Mouse (Mus musculus) right cerebral cortex, adult 18-20 months (tissue): ENCODE data around the gene Slc1a1.

Source experiments
- DNase-seq: peaks from one replicate; pipeline ENCODE4 v3.0.0; 2022; ENCODE audit warnings: mixed read lengths

The Slc1a1 gene

DNA sequence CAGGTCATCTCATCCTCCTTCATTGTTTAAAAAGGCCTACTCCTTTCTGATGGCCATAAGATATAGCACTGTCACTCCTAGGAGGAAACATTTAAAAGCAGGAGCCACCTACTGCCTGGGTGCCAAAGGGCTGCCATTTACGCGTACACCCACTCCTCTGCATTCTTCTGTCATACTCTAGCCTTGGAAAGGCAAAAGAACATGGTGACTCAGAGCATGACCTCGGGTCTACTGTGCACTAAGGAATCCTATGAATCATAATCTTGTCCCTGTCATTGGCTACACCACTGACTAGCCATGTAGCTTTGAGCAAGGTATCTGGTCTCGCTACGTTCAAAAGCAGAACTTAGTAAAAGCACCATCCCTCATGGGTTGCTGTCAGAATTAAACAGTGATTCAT is 91.5 kb downstream of the Slc1a1 start:
- no peak for DNase-seq

DNA sequence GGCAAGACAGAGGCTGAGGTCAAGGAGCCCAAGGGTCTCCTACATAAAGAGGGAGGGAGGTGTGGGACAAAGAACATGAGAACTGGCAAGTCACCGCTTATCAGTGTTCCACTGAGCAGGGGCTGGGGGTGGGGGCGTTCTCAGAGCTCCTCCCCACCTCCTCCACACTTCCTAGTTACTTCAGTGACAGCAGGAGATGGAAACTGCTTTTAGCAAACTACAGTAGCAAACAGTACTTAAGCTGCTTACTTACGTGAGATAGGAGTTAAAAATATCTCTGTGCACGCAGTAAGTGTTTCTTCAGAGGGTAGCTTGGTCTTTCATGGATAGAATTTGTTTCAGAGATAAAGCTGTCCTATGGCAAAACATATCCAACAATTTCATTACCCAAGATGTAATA is 92.5 kb downstream of the Slc1a1 start:
- peak; percentile 35 for DNase-seq

DNA sequence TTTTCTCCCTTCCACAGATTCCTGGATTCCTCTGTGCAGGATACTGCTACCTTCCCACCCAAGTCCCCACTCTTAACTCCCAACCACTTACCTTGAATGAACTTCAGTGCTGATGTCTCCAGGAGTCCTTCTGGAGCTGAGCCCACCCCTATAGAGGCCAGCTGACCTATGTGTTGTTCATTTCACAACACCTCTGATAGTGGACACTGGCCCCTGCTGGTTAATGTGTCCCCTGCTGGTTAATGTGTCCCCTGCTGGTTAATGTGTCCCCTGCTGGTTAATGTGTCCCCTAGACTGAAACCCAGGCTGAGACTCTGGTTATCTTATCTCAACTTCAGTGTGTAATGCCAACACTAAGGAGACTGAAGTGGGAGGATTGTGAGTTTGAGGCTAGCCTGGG is 94.2 kb downstream of the Slc1a1 start:
- DNase-seq, result no peak

DNA sequence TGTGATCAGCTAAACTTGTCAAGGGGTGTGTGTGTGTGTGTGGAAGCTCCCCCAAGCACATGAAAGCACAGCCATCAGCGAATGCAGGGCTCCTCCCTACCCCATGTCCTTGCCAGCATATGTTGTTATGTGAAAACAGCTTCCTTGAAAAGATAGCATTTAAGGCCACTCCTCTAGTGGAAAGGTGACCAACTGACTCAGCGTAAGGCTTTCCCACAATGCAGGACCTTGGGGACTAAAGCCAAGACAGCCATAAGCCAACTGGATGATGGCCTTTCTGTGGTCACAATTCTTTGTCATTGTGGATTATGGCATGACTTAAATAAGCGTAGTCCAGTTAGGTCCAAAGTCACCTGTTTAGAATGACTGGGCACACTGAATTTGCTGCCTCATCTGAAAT is 100.0 kb downstream of the Slc1a1 start:
- DNase-seq, result no peak

DNA sequence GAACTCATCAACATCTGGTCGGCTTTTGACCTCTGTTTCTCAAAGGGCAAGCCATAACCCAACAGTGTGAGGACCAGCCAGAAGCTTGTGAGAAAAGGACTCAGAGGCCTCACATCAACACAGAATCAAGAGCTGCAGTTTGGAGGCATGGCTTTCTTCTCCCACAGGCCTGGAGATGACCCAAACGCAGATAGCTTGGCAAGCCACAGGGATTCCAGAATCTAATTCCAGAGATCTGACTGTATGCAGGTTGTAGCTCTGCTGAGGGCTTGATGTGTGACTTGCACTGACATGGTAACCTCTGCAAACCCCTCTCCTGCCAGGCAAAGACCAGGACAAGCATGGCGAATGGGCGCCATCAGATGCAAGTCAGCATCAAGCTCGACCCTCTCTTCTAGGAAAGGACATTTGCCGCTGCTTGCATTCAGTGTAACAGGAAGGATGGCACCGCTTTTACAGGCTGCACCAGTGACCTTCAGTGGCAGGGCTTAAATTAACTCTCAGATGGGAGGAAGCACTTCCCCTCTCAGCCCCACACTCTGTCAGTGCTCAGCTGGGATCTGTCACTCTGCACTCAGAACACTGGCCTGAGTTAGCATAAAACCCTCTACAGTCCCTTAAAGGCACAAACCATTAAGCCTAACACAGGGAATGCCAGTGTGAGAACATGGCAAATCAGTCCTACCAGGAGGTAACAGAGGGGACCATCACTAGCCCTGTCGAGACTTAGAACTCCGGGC is 105.5 kb downstream of the Slc1a1 start:
- no peak for DNase-seq

DNA sequence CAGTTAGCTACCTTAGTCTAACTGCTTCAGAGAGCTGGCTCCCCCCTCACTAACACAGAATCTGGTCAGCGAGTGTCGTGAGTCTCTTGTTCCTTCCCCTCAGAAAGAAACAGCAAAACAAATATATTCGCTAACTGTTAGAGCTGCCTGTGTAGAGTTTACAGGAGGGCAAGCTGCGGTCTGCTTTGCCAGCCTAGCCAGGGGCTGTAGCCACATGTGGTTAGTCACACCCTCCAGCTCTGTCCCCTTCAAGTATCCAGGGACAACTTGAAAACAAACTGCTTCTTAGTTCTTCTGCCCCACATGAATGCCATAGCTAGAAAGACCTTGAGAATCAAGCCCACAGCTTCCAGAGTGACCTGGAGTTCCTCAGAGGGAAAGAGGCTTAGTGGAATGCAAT is 106.4 kb downstream of the Slc1a1 start:
- DNase-seq, result no peak

DNA sequence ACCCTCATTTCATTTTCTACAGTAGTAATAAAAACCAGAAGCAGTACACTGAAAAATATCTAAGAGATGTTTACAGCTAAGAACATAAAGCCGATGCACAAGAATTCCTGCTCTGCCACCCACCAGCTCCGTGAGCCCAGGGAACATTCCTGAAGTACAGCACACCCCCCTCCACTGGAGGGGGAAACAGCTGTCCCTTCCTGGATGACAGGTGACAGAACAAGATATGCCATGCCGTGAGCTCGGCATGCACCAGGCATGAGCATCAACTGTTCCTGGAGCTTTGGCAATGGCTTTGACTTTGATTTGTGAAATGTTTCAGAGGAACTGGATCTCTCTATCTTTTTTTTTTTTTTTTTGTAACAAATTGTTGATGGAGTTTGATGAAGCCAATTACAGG is 111.9 kb downstream of the Slc1a1 start:
- peak; percentile 18 for DNase-seq

DNA sequence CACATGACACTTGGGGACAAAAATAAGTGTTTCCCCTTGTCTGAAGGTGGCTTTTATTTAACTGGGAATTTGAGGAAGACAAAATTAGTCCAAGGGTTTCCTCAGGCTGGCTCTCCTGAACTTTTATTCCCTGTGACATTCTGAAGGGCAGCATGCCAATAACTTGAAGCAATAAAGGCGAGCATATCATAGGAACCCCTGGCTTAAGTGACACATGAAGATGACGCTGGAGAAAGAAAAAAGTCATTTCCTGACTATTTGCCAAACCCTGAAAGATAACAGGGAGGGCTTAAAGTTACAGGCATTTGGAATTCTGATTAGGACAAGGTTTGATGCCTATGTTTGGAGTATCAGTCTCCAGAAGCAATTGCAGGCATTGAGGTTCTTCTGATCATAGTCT is 112.5 kb downstream of the Slc1a1 start:
- no peak for DNase-seq

DNA sequence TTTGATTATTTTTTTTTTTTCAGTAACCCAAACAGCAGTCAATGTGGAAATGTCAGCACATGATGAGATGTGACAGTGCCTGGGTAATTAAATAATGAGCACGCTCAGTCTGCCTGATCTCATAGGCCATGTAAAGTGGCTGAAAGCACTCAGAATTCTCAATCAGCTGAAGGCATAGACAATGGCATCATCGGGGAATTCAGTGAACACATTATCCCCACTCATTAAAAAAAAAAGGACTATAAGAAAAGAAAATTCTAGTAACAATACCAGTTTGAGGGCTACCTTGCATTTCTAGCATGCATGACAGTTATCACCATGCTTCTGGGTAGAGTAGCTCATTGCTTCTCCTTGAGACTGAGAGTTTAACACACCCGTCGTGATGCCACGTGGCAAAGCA is 116.4 kb downstream of the Slc1a1 start:
- DNase-seq, result no peak

DNA sequence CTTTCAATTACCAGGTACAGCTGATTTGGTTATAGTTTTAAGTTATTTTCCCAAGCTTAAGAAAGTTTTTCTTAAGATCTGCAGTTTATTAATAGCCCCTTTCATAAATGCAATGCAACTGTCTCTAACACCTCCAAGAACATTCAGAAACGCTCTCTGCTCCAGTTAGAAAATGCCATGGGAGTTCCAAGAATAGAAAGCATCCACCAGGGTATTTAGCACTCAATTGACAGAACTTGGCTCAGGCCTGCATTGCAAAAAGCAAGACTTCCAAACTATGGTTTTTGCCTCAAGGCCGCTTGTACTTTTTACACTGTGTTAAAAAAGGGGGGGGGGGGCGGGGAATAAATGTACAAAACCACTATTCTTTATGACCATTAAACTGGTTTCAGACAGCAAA is 128.3 kb downstream of the Slc1a1 start:
- DNase-seq, result peak; percentile 58

DNA sequence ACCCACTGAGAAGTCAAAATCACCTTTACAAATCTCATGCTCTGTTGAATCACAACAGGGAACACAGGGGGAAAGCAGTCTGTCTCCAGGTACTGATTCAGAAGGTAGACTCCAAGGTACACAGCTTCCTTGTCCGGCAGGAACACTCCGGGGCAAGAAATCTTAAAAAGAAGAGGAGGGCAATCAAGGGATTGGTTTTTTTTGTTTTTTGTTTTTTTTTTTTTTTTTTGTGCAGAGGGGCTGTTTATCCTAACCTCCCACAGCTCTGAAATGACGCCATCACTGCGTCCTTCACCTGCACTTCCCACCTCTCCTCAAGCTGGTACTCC is 128.6 kb downstream of the Slc1a1 start:
- no peak for DNase-seq
